Mouse (Mus musculus) thymus, postnatal 4 days (tissue): Measurements from ENCODE around the gene Fsip1.
"Not testable (repeated sequence)": the region's sequence is repeated elsewhere in the genome, so short reads cannot be mapped to it uniquely, and the experiment has no call there.

Experiments used
- DNase-seq: peaks from one replicate; pipeline ENCODE4 v3.0.0; 2021

The Fsip1 gene

DNA sequence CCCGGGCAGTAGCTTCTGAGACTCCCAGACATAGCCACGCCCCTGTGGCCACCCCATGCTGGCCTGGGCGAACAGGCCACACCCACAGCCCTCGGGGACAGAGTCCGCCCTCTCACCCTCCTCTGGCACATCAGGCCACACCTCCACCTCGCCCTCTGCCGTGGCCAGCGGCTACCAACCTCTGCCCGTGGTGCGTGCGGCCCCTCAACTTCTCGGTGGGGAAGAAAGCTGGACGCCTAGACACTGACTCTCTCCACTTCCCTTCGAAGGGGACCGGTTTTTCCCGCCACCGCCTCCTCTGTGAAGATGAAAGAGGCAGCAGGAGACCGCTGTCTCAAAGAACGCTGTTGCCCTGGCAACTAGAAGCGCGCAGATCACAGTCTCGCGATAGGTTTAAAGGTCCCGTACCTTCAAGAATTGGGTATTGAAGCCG, at the start of gene Fsip1:
Gene Fsip1, minus strand, starts transcription at position 346 of the 433 bp plus-strand sequence.
- DNase-seq, result peak; percentile 84

DNA sequence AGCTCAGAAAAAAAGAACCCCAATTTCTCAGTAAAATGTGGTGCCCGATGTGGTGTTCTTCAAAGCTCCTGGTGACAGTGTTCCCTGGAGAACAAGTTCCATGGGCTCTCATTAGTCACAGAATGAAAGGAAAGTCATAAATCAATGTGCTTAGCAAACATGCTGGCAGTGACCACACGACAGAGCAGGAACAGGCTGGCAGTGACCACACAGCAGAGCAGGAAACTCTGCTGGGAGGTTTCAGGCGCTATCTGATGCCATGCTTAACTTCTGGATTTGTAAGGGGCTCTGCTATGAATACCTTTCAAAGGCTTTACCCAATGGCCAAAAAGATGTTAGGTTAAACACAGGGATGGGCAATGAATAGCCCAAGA, 49.7 kb upstream of the Fsip1 start:
- no peak for DNase-seq

DNA sequence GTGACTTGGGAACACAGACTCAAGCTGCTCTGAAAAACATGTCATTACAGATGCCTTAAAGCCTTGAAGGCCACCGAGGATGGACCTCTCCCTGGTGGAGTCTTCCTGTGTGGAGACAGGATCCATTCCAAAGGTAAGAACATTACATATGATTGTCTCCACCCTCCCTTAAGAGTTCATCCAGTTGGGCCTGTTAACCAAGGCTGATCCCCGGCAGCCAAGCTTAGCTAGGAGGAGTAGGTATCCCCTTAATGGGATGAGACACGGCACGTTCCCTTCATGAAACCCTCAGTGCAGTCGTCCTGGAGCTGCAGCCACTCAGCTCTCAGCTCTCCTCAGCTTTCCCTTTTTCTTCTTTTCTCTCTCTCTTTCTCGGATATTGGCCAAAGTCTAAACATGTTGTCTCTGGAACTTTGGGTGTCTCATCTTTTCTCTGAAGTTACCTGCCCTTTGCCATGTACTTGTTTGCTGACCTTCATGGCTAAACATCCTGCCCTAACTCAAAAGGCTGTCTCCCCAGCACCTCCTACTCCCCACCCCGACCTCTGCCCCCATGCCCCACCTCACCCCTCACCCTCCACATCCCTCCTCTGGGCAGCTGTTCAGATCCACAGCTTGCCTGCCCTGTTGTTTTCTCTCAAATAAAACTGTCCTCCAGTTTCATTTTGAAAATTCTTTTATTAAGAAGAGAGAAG, 49.2 kb upstream of the Fsip1 start:
- no peak for DNase-seq

DNA sequence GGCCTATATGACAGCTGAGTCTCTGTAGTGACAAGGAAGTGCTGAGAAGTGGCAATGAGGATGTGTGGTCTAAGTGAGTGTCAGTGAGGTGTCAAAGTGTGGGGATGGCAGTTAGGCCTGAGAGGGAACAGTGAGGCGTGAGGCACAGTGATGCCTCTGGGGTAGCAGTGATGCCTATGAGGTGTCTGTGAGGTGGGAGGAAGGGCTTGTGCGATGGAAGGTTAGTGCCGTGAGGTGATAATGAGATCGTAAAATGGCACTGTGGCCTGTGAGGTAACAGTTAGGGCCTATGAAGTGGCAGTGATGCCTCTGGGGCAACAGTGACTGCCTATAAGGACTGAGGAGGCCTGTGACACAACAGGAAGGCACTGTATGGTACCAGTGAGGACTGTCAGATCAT, 46.7 kb upstream of the Fsip1 start:
- DNase-seq, result no peak

DNA sequence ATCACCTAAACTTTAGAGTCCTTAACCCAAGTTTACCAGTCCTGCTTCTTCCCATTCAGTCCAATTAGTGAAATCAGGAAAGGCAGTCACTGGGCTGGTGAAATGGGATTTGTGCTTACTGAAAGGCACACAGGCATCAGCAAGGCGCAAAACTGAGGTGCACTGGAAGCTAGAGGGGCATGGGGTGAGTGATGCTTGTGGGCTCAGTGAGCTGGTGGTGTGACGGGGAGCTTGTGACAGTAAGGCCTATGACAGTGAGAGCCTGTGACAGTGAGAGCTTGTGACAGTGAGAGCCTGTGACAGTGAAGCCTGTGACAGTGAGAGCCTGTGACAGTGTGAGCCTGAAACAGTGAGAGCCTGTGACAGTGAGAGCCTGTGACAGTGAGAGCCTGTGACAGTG, 44.9 kb upstream of the Fsip1 start:
- no peak for DNase-seq

DNA sequence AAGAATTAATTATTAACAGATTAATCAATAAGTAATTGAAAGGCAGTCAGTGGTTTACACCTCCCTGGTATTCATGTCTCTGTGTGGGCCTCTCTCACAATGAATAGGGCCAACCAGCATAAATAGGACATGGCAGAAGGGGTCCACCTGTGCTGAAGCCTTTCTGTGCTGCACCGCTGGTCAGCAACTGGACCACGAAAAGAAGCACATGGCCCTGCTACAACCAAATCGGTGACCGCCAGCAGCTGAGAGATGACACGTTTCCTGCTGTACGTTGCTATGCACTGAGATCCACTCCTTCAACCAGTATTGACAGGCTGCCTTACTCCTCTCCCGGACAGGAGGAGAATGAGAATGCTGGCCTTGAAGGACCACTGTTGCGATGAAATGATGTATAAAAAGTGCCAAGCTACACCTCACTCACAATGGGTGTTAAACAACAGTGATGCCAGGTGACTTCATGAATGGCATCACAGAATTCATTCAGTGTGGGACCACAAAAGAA, 44.3 kb upstream of the Fsip1 start:
- no peak for DNase-seq

DNA sequence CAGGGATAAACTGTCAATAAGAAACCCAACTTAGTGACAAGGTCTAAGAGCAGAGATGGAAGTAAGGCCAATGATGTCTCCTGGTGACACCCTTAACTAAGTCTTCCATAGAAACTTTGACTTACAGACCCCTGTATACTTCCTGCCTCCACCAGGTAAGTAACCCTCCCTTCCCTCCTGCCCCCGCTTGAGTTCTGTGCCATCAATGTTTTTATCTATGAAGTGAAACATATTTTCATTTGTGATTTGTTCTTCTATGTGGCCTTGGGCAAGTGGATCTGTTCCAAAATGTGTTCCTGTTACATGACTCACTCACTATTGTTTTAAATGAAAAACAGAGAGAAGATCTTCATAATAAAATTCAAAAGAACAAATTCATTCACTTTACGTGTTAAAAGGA, 43.2 kb upstream of the Fsip1 start:
- DNase-seq, result no peak

DNA sequence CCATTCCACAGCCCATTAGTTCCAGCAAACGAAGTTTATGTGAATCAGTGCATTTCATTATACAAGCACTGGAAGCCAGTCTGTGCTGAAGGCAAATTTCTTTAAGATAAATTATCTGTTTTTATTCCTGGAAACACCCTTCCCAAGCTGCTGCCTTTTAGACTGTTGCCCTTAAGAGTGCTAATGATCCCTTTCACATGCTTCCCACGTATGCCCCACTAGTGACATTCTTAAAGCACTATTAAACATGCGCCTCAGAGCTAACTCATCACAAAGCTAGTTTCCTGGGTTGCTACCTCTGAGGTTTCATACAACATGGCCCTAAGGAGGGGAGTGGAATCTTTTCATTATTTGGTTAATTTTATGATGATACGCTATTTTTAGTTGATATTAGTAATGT, 41.8 kb upstream of the Fsip1 start:
- no peak for DNase-seq

DNA sequence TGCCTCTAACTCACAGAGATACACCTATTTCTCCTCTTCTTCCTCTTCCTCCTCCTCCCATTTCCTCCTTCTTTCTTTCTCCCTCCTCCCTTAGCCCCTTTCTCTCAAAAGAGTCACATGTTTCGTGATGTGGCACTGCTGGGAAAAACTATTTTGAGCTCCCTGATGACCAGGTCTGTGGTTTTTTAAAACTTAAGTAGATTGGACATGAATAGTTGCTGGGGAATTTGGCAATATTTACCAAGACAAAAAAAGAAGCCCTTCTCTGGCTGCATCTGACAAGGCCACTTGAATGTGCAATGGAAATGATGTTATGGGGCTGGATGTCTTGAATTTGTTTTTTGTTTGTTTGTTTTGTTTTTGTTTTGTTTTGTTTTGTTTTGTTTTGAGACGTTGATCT, 41.2 kb upstream of the Fsip1 start:
- DNase-seq, result no peak

DNA sequence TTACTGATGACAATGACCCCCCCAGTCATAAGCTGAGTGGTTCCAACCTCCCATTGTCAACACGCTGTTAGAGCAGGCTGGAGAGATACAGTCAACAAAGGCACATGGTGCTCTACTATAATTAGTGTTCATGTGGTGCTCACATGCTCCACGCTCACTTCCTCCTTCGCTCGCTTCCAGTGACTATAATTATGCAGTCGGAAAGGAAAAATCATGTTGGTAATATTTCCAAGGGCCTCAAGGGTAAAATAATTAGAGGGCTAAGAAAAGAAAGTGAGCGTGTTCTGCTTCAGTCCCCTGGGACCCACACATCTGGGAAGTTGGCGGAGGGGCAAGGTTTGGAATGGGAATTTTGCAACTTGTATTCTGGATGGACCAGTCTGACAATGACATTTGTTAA, 38.7 kb upstream of the Fsip1 start:
- no peak for DNase-seq

DNA sequence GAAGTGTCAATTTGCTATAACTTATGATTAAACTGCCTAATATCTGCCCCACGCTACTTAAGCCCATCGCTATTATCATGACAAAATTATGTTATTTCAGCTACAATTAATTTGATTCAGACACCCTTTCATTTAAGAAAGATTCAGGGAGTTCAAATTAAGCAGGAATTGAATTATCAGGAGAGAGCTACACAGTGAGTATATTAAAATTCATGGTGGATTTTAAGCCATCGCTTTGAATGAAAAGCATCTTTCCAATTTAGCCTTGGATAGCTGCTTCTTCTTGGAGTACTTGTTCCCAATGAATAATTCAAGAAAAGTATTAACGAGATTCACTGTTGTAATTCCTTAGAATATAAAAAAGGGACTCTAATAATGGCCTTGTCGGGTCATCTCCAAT, 36.8 kb upstream of the Fsip1 start:
- DNase-seq, result no peak

DNA sequence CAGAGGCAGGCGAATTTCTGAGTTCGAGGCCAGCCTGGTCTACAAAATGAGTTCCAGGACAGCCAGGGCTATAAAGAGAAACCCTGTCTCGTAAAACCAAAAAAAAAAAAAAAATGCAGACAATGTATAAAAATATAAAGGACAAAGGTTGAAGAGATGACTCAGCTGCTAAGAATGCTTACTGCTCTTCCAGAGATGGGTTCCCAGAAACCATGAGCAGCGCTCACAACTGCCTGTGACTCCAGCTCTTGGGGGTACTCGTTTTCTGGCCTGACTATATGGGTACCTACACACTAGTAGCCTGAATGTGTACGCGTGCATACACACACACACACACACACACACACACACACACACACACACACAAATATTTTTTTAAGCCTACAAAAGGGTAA, 32.3 kb upstream of the Fsip1 start:
- DNase-seq, result not testable (repeated sequence)

DNA sequence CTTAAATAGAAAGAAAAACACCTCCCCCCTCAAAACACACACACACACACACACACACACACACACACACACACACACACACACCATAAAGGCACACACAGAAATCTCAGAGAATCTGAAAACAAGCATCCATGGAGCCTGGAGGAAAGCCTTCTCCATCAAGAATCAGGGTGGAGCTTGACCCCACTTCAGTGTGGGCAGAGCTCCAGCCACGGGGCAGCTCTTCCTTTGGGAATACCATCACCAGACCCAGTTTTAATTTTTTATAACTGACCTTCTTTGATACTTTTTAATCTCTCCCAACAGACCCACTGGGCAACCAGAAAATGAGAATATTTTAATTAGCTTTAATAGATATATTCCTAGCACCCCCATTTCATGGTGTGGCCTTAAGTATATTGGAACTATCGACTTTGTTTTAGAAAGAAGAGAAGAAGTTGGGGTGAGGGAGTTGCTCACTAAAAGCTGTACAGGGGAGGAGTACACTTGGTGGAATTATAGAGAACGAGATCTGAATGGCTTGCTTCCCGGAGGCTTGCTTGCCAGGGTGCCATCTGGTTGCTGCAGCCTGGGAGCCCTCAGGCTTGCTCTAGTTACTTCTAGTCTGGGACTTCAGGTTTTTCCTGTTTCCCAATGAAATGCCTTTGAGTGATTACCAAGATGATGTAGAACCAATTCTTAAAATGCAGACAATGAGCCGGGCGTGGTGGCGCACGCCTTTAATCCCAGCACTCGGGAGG, 31.7 kb upstream of the Fsip1 start:
- DNase-seq, result no peak

DNA sequence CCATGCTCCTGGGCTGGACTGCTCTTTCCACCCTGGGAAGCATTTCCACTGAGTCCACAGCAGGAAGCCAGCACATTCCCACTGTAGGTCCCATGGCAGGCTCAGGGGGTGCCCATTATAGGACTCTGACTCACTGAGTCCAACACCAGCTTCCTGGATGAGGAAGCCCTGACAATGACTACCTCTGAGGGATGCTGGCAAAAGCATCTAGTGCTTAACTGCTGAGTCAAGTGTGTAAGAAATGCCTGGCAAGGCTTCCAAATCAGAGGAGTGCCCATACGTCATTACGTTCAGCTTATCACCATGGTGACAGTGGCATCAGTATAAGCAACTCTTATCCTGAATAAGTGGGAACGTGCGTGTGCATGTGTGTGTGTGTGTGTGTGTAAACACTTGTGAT, 30.9 kb upstream of the Fsip1 start:
- DNase-seq, result no peak

DNA sequence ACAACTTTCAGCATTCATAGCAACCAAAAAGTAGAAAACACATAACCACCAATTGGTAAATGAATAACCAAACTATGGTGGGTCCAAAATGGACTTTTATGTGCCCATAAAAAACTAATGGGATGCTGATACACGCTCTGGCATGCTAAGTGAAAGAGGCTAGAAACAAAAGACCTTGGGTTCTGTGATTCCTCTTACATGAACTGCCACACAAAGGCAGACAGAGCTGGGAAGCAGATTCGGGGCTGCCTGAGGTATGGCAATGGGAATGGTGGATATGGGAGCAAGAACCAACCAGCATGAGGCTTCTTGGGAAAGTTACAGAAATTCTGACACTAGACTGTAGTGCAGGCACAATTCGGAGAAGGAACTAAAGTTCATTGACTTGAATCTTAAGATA, 25.7 kb upstream of the Fsip1 start:
- DNase-seq, result no peak

DNA sequence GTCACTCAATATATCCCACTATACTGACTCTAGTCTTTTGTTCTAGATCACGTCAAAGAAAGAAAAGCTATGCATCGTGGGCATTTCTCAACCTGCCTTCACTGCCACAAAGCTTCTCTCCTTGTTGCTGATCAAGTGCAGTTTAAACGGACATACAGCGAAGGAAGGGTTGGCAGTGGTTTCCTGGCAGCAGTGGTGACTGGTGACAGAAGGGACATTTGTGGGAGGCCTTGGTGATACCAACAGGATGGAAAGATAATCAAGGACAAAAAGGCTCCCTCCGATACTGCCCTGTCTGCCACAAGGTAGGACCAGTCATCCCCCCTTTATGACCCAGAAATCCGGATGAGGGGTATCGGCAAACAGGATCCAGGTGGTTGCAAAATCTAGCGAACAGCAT, 21.5 kb upstream of the Fsip1 start:
- DNase-seq, result no peak

DNA sequence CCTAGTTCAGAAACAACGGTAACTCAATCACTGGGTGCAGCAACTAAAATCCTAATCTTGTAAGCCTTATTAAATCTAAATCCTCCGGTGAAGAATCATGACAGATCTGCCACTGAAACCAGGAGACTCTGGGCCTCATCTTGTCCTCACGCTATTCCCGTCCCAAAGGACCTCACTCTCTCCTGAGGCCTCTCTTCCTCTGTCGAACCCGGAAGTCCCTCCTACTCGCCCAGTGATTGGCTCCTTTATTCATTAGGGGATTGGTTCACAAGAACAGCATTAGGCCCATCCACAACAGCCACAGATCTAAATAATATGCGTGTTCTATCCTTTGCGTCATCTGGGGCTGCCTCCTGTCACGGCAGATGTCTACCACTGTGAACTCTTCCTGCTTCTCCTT, 14.8 kb upstream of the Fsip1 start:
- DNase-seq, result no peak

DNA sequence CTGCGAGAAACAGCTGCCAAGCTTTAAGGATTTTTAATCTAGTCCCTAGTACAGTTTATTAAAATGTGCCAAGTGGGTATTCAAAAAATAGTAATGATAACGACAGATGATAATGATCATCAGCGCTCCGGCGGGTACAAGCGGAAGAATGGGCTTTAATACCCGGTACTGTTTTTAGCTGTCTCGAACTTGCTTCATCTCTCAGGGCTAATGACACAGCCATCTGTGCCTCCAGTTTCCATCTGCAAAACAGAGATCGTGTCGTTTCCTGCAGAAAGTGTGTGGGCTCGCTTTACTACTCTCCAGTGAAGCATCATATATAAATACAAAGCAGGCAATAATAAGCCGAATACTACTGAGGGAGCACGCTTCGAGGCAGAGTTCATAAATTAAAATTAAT, 13.4 kb upstream of the Fsip1 start:
- no peak for DNase-seq

DNA sequence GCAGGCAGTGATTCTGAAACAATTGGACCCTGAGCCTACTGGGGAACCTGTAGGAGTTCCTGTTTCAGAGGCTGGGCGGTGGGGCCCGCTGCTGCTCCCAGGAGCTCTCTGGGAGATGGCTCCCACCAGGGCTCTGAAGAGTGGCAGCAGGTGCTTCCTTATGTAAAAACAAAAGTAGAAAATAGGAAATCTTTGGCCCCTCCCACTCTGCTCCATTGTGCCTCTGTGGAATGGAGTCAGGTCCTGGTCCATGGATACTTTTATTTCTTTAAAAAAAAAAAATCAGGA, 7.1 kb upstream of the Fsip1 start:
- peak; percentile 15 for DNase-seq

DNA sequence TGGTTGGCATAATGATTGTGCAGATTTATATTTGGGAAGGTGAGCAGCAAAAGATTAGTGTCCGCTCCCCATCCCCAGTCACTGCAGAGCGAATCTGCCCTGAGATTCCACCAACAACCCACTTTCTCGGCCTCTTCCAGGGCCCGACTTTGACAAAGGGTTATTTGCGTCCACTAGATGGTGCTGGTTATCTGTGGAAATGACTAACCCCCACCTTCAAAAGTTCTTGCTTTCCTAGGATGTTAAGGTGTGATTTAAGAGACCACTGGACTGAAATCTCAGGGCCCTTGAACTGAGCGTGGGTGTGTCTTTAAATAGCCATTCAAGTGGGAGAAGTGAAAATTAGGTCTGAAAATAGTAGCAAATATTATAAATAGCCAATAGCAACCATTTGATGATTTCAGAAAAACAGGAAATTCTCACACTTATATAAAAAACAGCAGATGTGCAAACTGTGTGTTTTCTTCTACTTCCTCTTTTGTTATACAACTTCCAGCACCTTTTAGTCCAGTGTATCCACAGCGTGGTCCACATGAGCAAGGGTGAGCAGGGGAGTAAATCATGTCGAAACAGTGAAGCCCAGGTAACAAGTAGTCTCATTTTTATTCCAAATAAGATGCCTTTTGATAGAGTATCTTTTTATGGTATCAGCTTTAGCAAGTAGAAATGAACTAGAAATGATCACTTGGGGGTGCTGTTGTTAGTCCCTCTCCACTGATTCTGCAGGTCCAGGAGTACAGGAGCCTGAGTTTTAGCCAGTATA, 6.6 kb upstream of the Fsip1 start:
- peak; percentile 48 for DNase-seq

DNA sequence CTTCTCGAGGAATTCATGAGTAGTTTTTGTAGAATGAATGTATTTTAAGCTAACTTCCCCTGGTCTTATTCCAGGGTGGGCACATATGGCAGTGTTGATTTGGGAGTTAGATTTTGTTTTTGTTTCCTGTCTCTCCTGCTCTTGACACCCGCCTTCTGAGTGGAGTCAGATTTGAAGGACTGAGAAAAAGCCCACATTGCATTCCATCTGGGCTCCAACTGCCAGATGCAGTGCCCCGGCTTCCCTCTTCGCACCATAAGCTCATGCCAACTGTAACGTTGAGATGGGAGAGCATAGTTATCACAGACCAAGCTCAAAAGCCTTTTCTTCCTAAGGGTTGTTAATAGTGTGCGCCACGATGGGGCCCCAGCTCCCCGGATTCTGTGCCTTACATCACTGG, 5.9 kb upstream of the Fsip1 start:
- DNase-seq, result no peak

DNA sequence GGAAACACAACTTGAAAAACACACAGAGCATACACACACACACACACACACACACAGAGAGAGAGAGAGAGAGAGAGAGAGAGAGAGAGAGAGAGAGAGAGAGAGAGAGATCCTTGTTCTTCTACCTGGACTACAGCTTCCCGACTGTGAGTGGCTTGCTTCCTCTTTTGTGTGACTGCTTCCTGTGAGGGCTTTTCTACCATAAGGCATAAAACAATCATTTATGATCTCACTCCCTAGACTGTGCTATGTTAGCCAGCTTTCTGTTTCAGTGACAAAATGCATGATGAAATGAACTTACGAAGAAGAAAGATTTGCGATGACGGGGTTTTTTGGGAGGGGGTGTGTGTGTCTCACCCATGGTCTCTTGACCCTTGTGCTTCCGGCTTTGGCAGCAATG, 3.0 kb upstream of the Fsip1 start:
- no peak for DNase-seq

DNA sequence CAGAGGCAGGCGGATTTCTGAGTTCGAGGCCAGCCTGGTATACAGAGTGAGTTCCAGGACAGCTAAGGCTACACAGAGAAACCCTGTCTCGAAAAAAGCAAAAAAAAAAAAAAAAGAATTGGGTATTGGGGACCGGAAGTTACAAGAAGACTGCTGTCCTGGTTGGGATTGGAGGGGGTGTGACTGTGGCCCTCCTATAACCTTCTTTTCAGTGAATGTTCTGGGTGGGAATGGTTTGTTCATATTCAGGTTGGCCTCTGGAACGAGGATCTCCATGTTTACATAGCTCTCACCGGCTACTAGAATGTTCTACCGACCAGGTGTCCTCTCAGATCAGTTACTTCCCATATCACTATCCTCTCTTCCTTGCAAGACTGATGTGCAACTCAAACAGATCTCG, 328 bp upstream of the Fsip1 start:
- no peak for DNase-seq

DNA sequence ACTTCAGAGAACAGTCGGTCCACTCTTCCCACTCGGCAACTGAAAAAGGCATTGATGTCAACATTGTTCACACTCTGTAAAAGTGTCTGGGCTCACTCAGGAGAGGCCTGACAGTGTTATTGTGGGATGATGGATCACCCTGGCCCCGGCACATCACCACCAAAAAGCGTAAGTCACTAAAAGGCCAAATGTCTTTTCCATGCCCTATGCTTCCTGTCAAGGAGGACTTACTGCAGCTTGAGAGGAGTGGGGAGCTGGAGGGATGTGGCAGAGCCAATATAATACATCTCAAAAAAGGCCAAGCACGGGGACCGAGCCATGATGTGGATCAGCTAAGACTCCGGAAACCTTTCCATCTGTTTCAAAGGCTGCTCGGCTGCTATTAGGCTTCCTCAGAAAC, 2.2 kb downstream of the Fsip1 start:
- no peak for DNase-seq
